Mouse (Mus musculus) bone marrow macrophage, adult 2 months (primary cell): ENCODE data around the gene Nckap5.

Experiments used
- CTCF ChIP-seq: IDR thresholded peaks from 2 replicates; pipeline ENCODE4 v1.5.1; 2012; ENCODE audit warnings: low read depth, mild to moderate bottlenecking, low read length, moderate library complexity
- POLR2A ChIP-seq: IDR thresholded peaks from 2 replicates; pipeline ENCODE4 v1.6.1; 2012; ENCODE audit warnings: mild to moderate bottlenecking, low read depth, low read length, borderline replicate concordance

DNA sequence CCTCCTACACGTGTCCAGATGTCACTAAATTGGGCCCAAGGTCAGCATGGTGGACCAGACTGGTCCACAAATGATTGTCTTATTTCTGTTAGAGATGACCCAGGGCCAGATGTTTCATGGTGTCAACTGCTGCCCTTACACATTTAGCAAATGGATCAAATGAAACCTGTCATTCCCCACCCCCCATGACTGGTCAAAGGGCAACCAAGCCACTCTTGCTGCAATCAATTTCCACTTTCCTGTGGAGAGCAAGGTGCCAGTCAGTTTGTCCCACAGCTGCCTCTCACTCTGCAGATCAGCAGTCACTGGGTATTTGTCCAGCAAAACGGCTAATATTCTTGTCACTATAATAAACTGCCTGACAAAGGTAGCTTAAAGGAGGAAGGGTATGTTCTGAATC lies 463.9 kb downstream of the Nckap5 start:
- TF ChIP-seq POLR2A: no peak
- no peak for TF ChIP-seq CTCF
